Mouse (Mus musculus): ENCODE measurements around the gene Pcgf6. TPM values are rescaled to one million over a fixed set of nuclear protein-coding genes. Genes with fewer than 3 reads are reported as not detected.

Gene Pcgf6
- total RNA-seq, 2 experiments from 2014 or later = 14.5 to 20.2 TPM

- no peak for DNase-seq (ENCODE audit: extremely low spot score in 1 of 2, low spot score in 1 of 2)
Measured at GRCm38 (mm10) chr19:47029796-47030195, 20.9 kb downstream of the Pcgf6 start.

DNA sequence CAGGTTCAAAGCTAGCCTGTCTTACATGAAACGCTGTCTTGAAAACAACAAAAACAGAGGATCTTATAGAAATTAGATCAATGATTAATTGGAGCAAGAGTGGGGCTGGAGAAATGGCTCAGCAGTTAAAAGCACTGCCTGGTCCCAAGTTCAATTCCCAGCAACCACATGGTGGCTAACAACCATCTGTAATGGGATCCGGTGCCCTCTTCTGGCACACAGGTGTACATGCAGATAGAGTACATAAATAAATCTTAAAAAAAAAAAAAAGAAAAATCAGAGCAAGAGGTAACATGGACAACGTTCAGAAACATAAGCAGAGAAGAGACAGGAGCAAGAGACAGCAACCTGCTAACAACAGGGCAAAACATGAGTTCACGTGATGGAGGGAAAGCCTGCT, 24.2 kb downstream of the Pcgf6 start:
- no peak for DNase-seq (ENCODE audit: extremely low spot score in 1 of 2, low spot score in 1 of 2)

GRCm38 (mm10) chr19:47024954-47025353, 25.8 kb downstream of the Pcgf6 start:
- no peak for DNase-seq (ENCODE audit: extremely low spot score in 1 of 2, low spot score in 1 of 2)

- no peak for DNase-seq (ENCODE audit: extremely low spot score in 1 of 2, low spot score in 1 of 2)
Measured at GRCm38 (mm10) chr19:47023546-47023945, 27.2 kb downstream of the Pcgf6 start.

DNA sequence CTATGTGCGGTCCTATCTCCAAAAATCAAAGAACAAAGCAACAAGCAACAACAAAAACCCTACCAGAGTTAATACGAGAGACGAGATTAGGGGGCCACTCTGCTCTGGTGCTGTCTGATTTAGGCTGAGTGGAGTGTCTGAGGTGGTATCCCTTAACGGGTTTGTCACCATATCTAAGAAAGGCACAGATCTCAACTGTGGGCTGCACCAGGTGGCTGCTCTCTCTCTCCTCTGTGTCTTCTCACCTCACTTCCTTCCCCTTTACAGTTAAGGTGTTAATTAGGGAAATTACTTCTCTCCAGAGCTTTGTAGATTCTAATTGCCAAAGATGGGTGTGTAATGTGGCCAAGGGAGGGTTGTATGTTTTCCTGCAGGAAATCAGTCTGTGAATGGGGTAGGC, 28.0 kb downstream of the Pcgf6 start:
- no peak for DNase-seq (ENCODE audit: extremely low spot score in 1 of 2, low spot score in 1 of 2)

DNA sequence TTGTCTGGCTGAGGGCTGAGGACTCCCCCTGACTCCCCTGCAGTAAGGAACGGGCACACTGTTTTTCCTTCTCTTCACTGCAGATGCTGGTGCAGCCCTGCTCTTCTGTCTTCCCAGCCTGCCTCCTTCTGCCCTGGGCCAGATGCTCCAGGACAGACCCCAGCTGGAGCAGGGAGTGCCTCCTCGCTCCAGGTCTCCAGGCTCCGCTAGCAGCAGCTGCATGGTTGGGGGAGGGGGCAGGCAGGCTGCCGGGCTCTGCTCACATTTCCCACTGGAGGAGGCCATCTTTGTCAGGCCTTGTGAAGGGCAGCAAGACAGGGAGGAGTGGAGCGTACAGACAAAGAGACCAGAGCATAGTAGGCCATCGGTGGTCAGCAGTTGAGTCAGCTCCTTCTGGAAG, 31.4 kb downstream of the Pcgf6 start:
- DNase-seq (ENCODE audit: extremely low spot score in 1 of 2, low spot score in 1 of 2) = no peak

DNA sequence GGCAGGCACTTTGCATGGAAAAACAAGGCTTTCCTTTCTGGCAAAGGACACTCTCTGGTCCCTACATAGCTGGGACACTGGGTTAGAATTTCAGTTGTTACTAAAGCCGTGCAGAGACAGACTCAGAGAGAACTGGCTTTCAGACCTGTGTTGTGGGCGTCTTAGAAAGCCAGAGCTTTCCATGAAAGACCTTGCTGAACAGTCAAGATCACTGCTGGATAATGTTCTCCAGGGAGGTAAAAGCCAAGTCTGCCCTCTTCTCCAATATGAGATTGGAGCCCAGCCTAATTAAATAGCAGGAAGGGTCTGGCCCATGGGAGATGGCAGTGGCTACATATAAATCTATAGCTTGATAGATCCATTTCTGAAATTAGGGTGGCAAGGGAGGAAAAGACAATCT, 32.4 kb downstream of the Pcgf6 start:
- no peak for DNase-seq (ENCODE audit: extremely low spot score in 1 of 2, low spot score in 1 of 2)

DNA sequence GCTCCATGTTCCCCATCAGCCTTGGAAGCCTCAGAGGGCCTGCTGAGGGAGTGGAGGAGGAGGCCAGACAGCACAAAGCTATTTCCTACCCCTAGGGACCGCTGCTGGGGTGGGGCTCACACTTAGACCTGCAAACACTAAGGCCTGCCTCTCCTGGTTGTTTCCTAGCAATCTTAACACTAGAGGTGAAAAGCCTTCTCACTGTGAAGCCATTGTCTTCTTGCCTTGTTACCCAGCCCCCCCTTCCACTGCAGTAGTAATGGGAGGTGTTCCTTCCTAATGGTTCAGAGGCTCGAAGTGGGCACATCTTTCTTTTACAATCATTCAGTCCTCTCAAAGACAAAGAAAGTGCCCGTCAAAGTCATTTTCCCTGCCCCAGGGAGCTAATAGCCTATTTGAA, 32.9 kb downstream of the Pcgf6 start:
- DNase-seq (ENCODE audit: extremely low spot score in 1 of 2, low spot score in 1 of 2) = no peak

DNA sequence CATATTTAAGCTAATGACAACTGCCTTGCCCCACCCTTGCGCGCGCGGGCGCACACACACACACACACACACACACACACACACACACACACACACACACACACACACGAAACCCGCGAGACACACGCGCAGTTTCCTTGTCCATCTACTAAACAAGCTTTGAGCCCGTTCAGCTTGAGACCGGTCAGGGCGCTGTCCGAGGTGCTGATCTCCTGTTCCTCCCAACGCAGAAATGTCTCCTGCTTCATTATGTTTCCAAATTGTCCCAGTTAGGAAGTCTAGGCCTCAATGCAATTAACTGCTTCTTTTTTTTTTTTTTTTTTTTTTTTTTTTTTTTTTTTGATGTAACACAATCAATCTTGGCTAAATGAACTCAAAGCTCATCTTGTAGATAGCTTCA, 34.2 kb downstream of the Pcgf6 start:
- peak in 1 of 2 experiments; percentile 71 for DNase-seq (ENCODE audit: extremely low spot score in 1 of 2, low spot score in 1 of 2)

DNA sequence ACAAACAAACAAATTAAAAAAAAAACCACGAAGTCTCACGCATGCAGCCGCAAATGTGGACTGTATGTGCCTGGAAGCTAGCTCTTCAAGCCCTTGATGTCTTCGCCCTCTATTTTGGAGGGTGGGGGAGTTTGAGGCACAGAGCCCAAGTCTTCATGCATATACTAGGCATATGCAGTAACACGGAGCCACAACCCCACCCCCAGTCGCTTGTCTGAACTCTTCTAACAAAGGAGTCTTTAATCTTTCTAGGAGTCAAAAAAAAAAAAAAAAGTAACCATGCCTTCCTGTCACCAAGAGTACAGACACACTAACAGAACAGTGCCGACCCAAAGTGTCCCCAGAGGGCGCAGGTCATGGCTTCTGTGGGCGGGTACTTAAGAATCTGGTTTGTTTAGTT, 34.7 kb downstream of the Pcgf6 start:
- DNase-seq (ENCODE audit: extremely low spot score in 1 of 2, low spot score in 1 of 2) = no peak

DNA sequence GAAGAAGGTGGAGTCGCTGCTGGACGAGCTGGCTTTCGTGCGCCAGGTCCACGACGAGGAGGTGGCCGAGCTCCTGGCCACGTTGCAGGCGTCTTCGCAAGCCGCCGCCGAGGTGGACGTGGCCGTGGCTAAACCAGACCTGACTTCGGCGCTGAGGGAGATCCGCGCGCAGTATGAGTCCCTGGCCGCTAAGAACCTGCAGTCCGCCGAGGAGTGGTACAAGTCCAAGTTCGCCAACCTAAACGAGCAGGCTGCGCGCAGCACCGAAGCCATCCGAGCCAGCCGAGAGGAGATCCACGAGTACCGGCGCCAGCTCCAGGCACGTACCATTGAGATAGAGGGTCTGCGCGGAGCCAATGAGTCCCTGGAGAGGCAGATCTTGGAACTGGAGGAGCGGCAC, 35.3 kb downstream of the Pcgf6 start:
- peak in 1 of 2 experiments; percentile 34 for DNase-seq (ENCODE audit: extremely low spot score in 1 of 2, low spot score in 1 of 2)

DNA sequence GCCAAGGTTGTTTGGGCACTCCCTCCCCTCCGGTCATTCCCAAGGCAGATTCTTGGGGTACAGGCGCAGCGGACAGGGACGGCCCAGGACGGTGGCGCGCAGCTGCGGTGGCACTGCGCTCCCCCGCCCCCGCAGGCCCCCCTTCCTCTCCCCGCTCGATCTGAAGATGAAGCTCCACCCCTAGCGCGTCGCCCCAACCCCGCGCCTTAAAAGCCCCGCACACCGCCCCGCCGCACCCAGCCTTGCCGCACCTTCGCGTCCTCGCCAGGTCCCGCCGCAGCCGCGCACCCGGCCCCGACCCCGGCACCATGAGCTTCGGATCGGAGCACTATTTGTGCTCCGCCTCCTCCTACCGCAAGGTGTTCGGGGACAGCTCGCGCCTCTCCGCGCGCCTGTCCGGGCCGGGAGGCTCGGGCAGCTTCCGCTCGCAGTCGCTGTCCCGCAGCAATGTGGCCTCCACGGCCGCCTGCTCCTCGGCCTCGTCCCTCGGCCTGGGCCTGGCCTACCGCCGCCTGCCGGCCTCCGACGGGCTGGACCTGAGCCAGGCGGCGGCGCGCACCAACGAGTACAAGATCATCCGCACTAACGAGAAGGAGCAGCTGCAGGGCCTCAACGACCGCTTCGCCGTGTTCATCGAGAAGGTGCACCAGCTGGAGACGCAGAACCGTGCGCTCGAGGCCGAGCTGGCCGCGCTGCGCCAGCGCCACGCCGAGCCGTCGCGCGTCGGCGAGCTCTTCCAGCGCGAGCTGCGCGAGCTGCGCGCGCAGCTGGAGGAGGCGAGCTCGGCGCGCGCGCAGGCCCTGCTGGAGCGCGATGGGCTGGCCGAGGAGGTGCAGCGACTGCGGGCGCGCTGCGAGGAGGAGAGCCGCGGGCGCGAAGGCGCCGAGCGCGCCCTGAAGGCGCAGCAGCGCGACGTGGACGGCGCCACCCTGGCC, 36.0 kb downstream of the Pcgf6 start, which contains the start of the genes Ina and Nt5c2:
Ina (plus strand) TSS at position 252 of the 935 bp plus-strand sequence.
Nt5c2 (minus strand) TSS at position 707 of the 935 bp plus-strand sequence.
- DNase-seq (ENCODE audit: extremely low spot score in 1 of 2, low spot score in 1 of 2) = peak; percentile 70 to 73

GRCm38 (mm10) chr19:47014159-47014446, 36.6 kb downstream of the Pcgf6 start:
- no peak for DNase-seq (ENCODE audit: extremely low spot score in 1 of 2, low spot score in 1 of 2)

DNA sequence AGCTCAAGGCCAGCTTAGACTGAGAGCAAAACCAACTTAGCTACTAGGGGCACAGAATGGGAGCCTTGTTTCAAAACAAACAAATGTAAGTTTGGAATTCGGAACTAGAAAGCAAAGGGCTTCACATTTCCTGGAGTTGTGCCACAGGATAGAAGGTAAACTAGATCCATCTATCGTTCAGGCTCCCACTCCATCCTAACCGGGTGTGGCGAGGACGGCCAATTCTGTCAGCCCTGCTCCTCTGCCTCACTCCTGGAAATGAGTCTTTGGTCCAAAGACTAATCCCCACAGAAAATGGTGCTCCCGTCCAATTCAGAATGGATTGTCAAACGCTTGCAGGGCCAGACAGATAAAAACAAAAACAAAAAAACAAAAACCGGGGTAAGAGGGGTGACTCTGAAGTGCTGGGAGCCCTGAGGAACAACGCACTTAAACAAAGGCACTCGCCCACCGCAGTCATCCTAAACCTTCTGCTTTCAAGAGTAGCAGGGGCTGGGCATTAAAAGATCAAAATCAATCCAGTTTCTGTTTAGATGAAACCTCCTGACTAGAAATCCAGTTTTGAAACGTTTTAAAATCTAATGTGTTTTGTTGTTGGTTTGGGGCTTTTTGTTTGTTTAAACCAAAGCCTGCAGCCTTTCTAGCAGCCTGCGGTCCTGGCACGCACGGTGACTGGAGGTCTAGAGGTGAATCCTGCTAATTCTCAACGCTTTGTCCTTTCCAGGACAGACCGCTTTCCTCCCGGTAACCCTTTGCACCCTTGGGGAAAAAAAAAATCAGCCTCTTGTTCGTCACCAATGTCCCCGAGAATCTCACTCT, 37.2 kb downstream of the Pcgf6 start:
- DNase-seq (ENCODE audit: extremely low spot score in 1 of 2, low spot score in 1 of 2) = no peak

DNA sequence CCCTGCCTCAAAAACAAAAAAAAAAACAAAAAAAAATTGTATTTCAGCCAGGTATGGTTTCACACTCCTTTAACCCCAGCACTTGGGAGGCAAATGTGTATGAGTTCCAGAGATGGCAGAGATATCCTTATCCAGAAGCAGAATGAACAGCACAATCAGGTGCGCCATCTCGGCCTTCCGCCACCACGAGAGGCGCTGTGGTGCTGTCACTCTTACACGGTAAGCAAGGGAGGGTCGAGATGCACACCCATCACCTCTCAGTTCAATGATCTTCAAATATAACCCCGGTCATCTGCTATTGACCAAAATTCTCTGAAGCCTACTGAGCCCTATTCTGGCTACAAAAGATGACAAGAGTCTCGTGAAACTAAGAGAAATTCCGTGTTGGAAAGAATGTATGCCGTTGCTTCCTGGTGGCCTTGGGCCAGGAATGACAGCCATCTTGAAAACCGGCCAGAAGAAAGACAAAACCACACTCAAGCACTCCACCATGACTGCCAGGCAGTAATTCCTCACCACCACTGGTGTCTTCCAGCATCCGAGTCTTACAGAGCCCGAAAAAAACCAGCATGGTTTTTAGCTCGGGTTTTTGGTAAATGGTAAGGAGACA, 38.1 kb downstream of the Pcgf6 start:
- no peak for DNase-seq (ENCODE audit: extremely low spot score in 1 of 2, low spot score in 1 of 2)

DNA sequence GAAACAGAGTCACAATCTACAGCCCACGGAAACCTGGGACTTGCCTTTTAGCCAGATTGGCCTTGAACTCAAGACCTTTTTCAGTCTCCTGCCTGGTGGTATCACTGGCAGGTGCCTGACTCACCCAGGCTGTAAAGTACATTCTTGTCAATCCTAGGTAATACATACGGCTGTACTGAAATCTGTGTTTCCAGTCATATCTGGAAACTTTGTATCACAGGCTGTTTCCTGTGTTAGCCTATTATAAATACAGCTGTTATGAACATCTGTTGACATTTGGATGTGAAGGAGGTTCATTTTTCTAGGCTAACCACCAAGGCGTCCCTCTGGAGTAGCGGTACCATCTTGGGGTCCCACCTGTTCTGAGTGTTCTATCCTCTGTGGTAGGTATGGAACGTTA, 40.8 kb downstream of the Pcgf6 start:
- DNase-seq (ENCODE audit: extremely low spot score in 1 of 2, low spot score in 1 of 2) = no peak

- DNase-seq (ENCODE audit: extremely low spot score in 1 of 2, low spot score in 1 of 2) = no peak
Measured at GRCm38 (mm10) chr19:47009420-47009819, 41.3 kb downstream of the Pcgf6 start.

DNA sequence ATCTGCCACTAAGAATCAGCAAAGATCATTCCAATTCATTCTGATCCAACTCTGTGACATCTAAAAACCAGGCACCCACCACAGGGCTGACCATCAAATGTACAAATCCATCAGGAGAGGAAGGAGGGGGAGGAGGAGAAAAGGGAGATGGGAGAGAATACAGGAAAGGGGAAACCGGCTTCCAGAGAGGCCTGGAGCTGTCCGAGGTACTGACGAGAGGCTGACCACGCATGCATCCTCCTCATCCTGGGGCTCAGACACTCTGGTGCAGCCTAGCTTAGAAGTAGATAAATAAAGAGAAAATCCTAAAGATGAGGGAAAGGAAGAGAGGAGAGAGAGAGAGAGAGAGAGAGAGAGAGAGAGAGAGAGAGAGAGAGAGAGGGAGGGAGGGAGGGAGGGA, 44.4 kb downstream of the Pcgf6 start:
- peak in 1 of 2 experiments; percentile 46 for DNase-seq (ENCODE audit: extremely low spot score in 1 of 2, low spot score in 1 of 2)

DNA sequence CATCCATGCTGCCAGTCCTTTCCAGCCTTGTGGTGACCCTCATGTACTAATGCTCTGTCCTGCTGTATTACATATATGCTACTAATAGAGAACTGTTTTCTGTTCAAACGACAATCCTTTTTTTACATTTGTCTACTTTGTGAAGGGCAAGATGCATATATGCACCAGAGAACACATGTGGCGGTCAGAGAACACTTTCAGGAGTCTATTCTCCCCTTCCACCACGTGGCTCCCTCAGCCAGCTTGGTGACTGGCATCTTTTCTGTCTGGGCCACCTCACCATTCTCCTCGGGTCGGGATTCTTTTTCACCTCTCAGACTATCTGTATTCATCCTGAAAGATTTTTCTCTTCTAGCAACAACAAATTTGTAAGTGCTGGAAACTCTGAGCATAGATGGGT, 44.8 kb downstream of the Pcgf6 start:
- no peak for DNase-seq (ENCODE audit: extremely low spot score in 1 of 2, low spot score in 1 of 2)

- no peak for DNase-seq (ENCODE audit: extremely low spot score in 1 of 2, low spot score in 1 of 2)
Measured at GRCm38 (mm10) chr19:47003742-47004511, 46.8 kb downstream of the Pcgf6 start.
